Mouse (Mus musculus) cortical plate, adult 2 months (tissue): ENCODE measurements around the gene Gm10337.

ENCODE experiments used
- CTCF ChIP-seq: fragments of 200-500 bp; IDR thresholded peaks from 2 replicates; pipeline ENCODE4 v1.5.1; 2011; ENCODE audit warnings: mild to moderate bottlenecking, control low read depth, low read length; ENCODE audit not compliant: insufficient read depth; ENCODE audit errors: extremely low read depth
- POLR2A ChIP-seq: fragments of 200-500 bp; IDR thresholded peaks from 2 replicates; pipeline ENCODE4 v1.6.1; 2011; ENCODE audit warnings: mild to moderate bottlenecking, low read length, control low read depth; ENCODE audit not compliant: insufficient read depth; ENCODE audit errors: extremely low read depth

DNA sequence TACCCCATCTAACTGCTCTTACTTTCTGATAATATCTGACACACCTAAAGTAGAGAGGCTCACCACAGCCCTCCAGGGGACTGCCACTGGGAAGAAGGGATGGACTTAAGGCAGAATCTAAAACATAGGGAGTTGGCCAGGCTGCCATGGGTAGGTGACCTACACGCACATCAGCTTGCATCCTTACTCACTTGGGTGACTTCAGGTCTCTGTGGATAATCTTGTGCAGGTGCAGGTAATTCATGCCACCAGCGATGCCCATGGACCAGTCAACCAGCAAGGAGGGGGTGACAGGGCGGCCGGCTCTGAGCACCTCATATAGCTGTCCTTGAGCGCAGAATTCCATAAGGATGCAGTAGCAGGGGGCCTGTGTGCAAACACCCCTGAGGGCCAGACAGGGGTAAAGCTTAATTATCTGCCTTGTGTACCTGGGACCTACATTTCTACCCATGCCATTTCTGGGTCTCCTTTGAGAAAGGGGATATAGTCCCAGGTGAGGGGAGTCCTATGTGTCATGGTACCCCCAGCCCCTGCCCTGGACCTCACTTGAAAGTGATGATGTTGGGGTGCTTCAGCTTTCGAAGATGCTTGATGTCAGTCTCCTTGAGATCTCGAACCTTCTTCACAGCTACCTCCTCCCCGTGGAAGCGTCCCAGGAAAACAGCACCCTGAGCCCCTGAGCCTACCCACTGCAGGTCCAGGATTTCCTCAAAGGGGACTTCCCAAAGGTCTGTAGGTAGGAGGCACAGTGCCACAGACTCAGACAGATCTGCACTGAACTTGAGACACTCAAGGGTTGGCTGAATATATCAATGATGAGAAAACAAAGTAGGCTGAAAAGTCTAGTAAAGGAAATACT, 631 bp downstream of the Gm10337 start:
- TF ChIP-seq POLR2A (no peak), CTCF (no peak)
